Mouse (Mus musculus): ENCODE results near the gene Cnfn.
"Not testable (repeated sequence)": the region's sequence is repeated elsewhere in the genome, so short reads cannot be mapped to it uniquely, and the experiment has no call there.

The Cnfn gene

GRCm38 (mm10) chr7:25369058-25369749 lies at the start of gene Cnfn:
Gene Cnfn, minus strand, starts transcription at chr7:25369724.
- no peak for DNase-seq (ENCODE audit: low spot score)

GRCm38 (mm10) chr7:25417597-25417996 lies 48.1 kb upstream of the Cnfn start:
- peak; percentile 64 for DNase-seq (ENCODE audit: low spot score)

GRCm38 (mm10) chr7:25412833-25413441 lies 43.4 kb upstream of the Cnfn start, which contains the start of gene Cxcl17:
Gene Cxcl17, minus strand, starts transcription at chr7:25412886.
- no peak for DNase-seq (ENCODE audit: low spot score)

- DNase-seq (ENCODE audit: low spot score) = no peak
Observed at GRCm38 (mm10) chr7:25411861-25412260, 42.3 kb upstream of the Cnfn start.

- DNase-seq (ENCODE audit: low spot score) = no peak
Observed at GRCm38 (mm10) chr7:25410969-25411615, 41.6 kb upstream of the Cnfn start.

- DNase-seq (ENCODE audit: low spot score) = peak; percentile 46
Observed at GRCm38 (mm10) chr7:25409114-25409760, 39.7 kb upstream of the Cnfn start.

GRCm38 (mm10) chr7:25406468-25406867 lies 36.9 kb upstream of the Cnfn start:
- DNase-seq (ENCODE audit: low spot score) = no peak

- peak; percentile 63 for DNase-seq (ENCODE audit: low spot score)
Observed at GRCm38 (mm10) chr7:25402671-25403101, 33.2 kb upstream of the Cnfn start.

- no peak for DNase-seq (ENCODE audit: low spot score)
Observed at GRCm38 (mm10) chr7:25401986-25402385, 32.5 kb upstream of the Cnfn start.

- no peak for DNase-seq (ENCODE audit: low spot score)
Observed at GRCm38 (mm10) chr7:25401551-25401950, 32.0 kb upstream of the Cnfn start.

- DNase-seq (ENCODE audit: low spot score) = not testable (repeated sequence)
Observed at GRCm38 (mm10) chr7:25399028-25399427, 29.5 kb upstream of the Cnfn start.

GRCm38 (mm10) chr7:25398610-25399009 lies 29.1 kb upstream of the Cnfn start, which contains the start of gene Lipe:
Gene Lipe, minus strand, starts transcription at chr7:25398710.
- DNase-seq (ENCODE audit: low spot score) = no peak

GRCm38 (mm10) chr7:25396621-25397020 lies 27.1 kb upstream of the Cnfn start:
- no peak for DNase-seq (ENCODE audit: low spot score)

- DNase-seq (ENCODE audit: low spot score) = peak; percentile 91
Observed at GRCm38 (mm10) chr7:25395558-25396521, 26.3 kb upstream of the Cnfn start.

GRCm38 (mm10) chr7:25395186-25395557 lies 25.6 kb upstream of the Cnfn start:
- no peak for DNase-seq (ENCODE audit: low spot score)

- DNase-seq (ENCODE audit: low spot score) = no peak
Observed at GRCm38 (mm10) chr7:25394754-25395153, 25.2 kb upstream of the Cnfn start.

- DNase-seq (ENCODE audit: low spot score) = no peak
Observed at GRCm38 (mm10) chr7:25393451-25394210, 24.1 kb upstream of the Cnfn start.

GRCm38 (mm10) chr7:25392851-25393250 lies 23.3 kb upstream of the Cnfn start:
- DNase-seq (ENCODE audit: low spot score) = no peak

- no peak for DNase-seq (ENCODE audit: low spot score)
Observed at GRCm38 (mm10) chr7:25391856-25392453, 22.4 kb upstream of the Cnfn start.

- no peak for DNase-seq (ENCODE audit: low spot score)
Observed at GRCm38 (mm10) chr7:25390986-25391385, 21.5 kb upstream of the Cnfn start.

Measured in retina, embryonic 14.5 days (tissue).